Mouse (Mus musculus) testis, adult 2 months (tissue): ENCODE measurements around the gene D230025D16Rik. TPM values are rescaled to one million over a fixed set of nuclear protein-coding genes. Genes with fewer than 3 reads are reported as not detected.
A peak's percentile ranks its signal among the peaks of the same experiment; 100 is the strongest.

Experiments
- H3K27ac ChIP-seq: fragments of 200-500 bp; 2 replicates; pipeline ENCODE4 v1.5.1; 2012; ENCODE audit warnings: low read depth, low read length; ENCODE audit not compliant: control insufficient read depth, insufficient read depth
- H3K27me3 ChIP-seq: fragments of 200-500 bp; 2 replicates; pipeline ENCODE4 v1.6.1; 2012; ENCODE audit warnings: mild to moderate bottlenecking, low read length, moderate library complexity; ENCODE audit not compliant: control insufficient read depth, insufficient read depth
- H3K36me3 ChIP-seq: fragments of 200-500 bp; 2 replicates; pipeline ENCODE4 v1.6.1; 2012; ENCODE audit warnings: mild to moderate bottlenecking, low read length; ENCODE audit not compliant: control insufficient read depth, insufficient read depth
- H3K4me1 ChIP-seq: fragments of 200-500 bp; 2 replicates; pipeline ENCODE4 v1.6.1; 2012; ENCODE audit warnings: low read length; ENCODE audit not compliant: control insufficient read depth, insufficient read depth
- H3K4me3 ChIP-seq: fragments of 200-500 bp; 2 replicates; pipeline ENCODE4 v1.5.1; 2012; ENCODE audit warnings: low read depth, mild to moderate bottlenecking, low read length, moderate library complexity, mixed read lengths; ENCODE audit not compliant: control insufficient read depth
- CTCF ChIP-seq: fragments of 200-500 bp; IDR thresholded peaks from 2 replicates; pipeline ENCODE4 v1.5.1; 2012; ENCODE audit warnings: low read depth, mild to moderate bottlenecking, inconsistent platforms, low read length, moderate library complexity; ENCODE audit not compliant: control insufficient read depth, insufficient read depth, insufficient replicate concordance
- POLR2A ChIP-seq: fragments of 200-500 bp; IDR thresholded peaks from 2 replicates; pipeline ENCODE4 v1.6.1; 2012; ENCODE audit warnings: low read depth, mild to moderate bottlenecking, inconsistent platforms, low read length, moderate library complexity; ENCODE audit not compliant: control insufficient read depth
- polyA plus RNA-seq: library from polyadenylated mRNA; depleted of rRNA; stranded (reverse); fragments of >200 nt; gene quantifications from 2 replicates; pipeline ENCODE4 v1.2.3, GENCODE M21; 2012

Gene D230025D16Rik
- polyA plus RNA-seq, 1 experiment, result 7.8 TPM

GRCm38 (mm10) chr8:105258911-105259720 lies 34.2 kb downstream of the D230025D16Rik start:
- no peaks in the 10 kb centered on the region for H3K27me3 ChIP-seq
- TF ChIP-seq CTCF (no peak), POLR2A (no peak)

GRCm38 (mm10) chr8:105259721-105260320 lies 34.9 kb downstream of the D230025D16Rik start:
- H3K27me3 ChIP-seq, result no peaks in the 10 kb centered on the region
- no peaks in the 10 kb centered on the region for H3K36me3 ChIP-seq
- H3K4me3 ChIP-seq, result peak overlapping the region; percentile 30
- TF ChIP-seq CTCF, result peak; percentile 98
- TF ChIP-seq POLR2A, result 0 out of 2 replicates have a peak, but pooled peaks have one; percentile 19
- no peak overlapping the region for H3K27ac ChIP-seq
- peaks cover 17% of the 10 kb centered on the region for H3K4me1 ChIP-seq

More at GRCm38 (mm10) chr8:105258911-105259720, 34.2 kb downstream of the D230025D16Rik start:
- H3K27ac ChIP-seq, result no peak overlapping the region
- peak overlapping the region; percentile 30 for H3K4me3 ChIP-seq
- peaks cover 24% of the 10 kb centered on the region for H3K4me1 ChIP-seq
- no peaks in the 10 kb centered on the region for H3K36me3 ChIP-seq

- H3K27ac ChIP-seq, result no peak overlapping the region
Measured at GRCm38 (mm10) chr8:105260371-105261099, 35.6 kb downstream of the D230025D16Rik start.

GRCm38 (mm10) chr8:105261326-105261980 lies 36.5 kb downstream of the D230025D16Rik start:
- Histone ChIP-seq H3K27me3 (no peaks in the 10 kb centered on the region), H3K4me1 (peaks cover 14% of the 10 kb centered on the region), H3K36me3 (no peaks in the 10 kb centered on the region), H3K4me3 (no peak overlapping the region), H3K27ac (no peak overlapping the region)
- TF ChIP-seq CTCF (no peak), POLR2A (no peak)

More at GRCm38 (mm10) chr8:105260371-105261099, 35.6 kb downstream of the D230025D16Rik start:
- Histone ChIP-seq H3K27me3 (no peaks in the 10 kb centered on the region), H3K4me1 (peaks cover 14% of the 10 kb centered on the region), H3K36me3 (no peaks in the 10 kb centered on the region), H3K4me3 (no peak overlapping the region)
- no peak for TF ChIP-seq CTCF
- no peak for TF ChIP-seq POLR2A

- TF ChIP-seq CTCF (no peak), POLR2A (no peak)
- Histone ChIP-seq H3K27me3 (no peaks in the 10 kb centered on the region), H3K4me3 (no peak overlapping the region), H3K27ac (no peak overlapping the region), H3K36me3 (no peaks in the 10 kb centered on the region), H3K4me1 (peaks cover 18% of the 10 kb centered on the region)
Measured at GRCm38 (mm10) chr8:105263244-105263912, 38.4 kb downstream of the D230025D16Rik start.
